In the genomic region with DNA sequence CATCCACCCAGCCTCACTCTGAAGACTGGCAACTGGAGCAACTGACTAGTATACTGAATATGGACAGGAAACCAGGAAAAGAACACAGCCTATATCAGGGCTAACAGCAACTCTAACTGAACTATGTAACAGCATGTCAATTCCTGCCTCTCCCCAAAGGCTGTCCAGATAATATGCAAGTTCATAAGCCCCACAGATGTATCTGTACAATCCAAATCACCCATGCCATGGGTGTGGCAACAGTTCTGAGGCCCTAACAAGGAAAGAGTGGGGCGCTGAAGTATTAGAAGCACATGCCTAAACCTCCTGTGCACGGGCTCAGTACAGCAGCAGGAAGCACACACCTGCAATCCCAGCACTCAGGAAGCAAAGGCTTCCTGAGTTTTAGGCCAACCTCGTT, we compare ENCODE assay signal across 28 mouse cellular contexts. TPM values are rescaled to one million over a fixed set of nuclear protein-coding genes. Genes with fewer than 3 reads are reported as not detected.
DNase-seq lines count a peak whose midpoint lies in the region; ATAC-seq and TF ChIP-seq lines count a peak whose summit lies in the region.
"Had no signal": no experiment of that assay in that cellular context is flagged by ENCODE, and none has a peak within 500 bp of the region (broad histone marks: within the 10 kb centered on the region; RNA-seq: fewer than 3 reads in every experiment).

No protein-coding gene starts in this region.

- ATAC-seq in intestine, postnatal 0 days, result peak; percentile 25; the same call in 1 of the 2 replicates
- no peak for ATAC-seq in intestine, embryonic 16.5 days
- ATAC-seq in liver, embryonic 11.5 days (replicated peaks; ENCODE audit: low FRiP score), result peak; percentile 95
- ATAC-seq in liver, embryonic 15.5 days (ENCODE audit: insufficient read depth), result peak; percentile 90
- peak; percentile 79 for ATAC-seq in megakaryocyte-erythroid progenitor cell, adult 5-6 weeks (replicated peaks; ENCODE audit: low FRiP score, low TSS enrichment, poor library complexity, severe bottlenecking)
- ATAC-seq: forebrain, embryonic 16.5 days; hindbrain, postnatal 0 days; Patski had no signal

- H3K27ac ChIP-seq in intestine, postnatal 0 days (ENCODE audit: low read depth, low read length), result no peak overlapping the region
- no peak overlapping the region for H3K27ac ChIP-seq in intestine, embryonic 16.5 days (ENCODE audit: low read length)
- H3K27ac ChIP-seq in liver, embryonic 11.5 days (ENCODE audit: low read depth, low read length), result peak overlapping the region; percentile 65
- H3K27ac ChIP-seq in liver, embryonic 15.5 days (replicated peaks), result peak overlapping the region; percentile 77
- H3K27ac ChIP-seq in left cerebral cortex, adult 2 months, result no peak overlapping the region
- H3K27ac ChIP-seq: embryonic facial prominence, embryonic 15.5 days; forebrain, embryonic 12.5 days; heart, embryonic 13.5 days; hindbrain, embryonic 12.5 days; hindbrain, postnatal 0 days had no signal

- no peak for DNase-seq in liver, embryonic 11.5 days (ENCODE audit: low spot score)
- no peak for DNase-seq in left cerebral cortex, postnatal 14 days (ENCODE audit: low spot score in 2 of 2)
- no peak for DNase-seq in MN1 (ENCODE audit: low spot score)
- no peak for DNase-seq in left cerebral cortex, adult 2 months (ENCODE audit: extremely low spot score in 1 of 2, low spot score in 2 of 2)
- DNase-seq: adrenal gland, adult 2 months; adrenal gland, postnatal 25 days; cerebellum, adult 11 months; cerebellum, adult 8-10 months; gastrocnemius, postnatal 25 days; heart, postnatal 36 days had no signal

- H3K27me3 ChIP-seq in intestine, postnatal 0 days (replicated peaks; ENCODE audit: control insufficient read depth, insufficient read depth, low read length), result no peaks in the 10 kb centered on the region
- no peaks in the 10 kb centered on the region for H3K27me3 ChIP-seq in intestine, embryonic 16.5 days (replicated peaks; ENCODE audit: control insufficient read depth, insufficient read depth, low read length)
- no peaks in the 10 kb centered on the region for H3K27me3 ChIP-seq in liver, embryonic 11.5 days (replicated peaks; ENCODE audit: control insufficient read depth, insufficient read depth, low read length)
- H3K27me3 ChIP-seq in liver, embryonic 15.5 days, result no peaks in the 10 kb centered on the region
- H3K27me3 ChIP-seq: embryonic facial prominence, embryonic 15.5 days; forebrain, embryonic 12.5 days; heart, embryonic 13.5 days; hindbrain, embryonic 12.5 days; Patski had no signal

- no peaks in the 10 kb centered on the region for H3K9me3 ChIP-seq in intestine, postnatal 0 days (ENCODE audit: control insufficient read depth)
- no peaks in the 10 kb centered on the region for H3K9me3 ChIP-seq in intestine, embryonic 16.5 days (ENCODE audit: control insufficient read depth, low read length)
- no peaks in the 10 kb centered on the region for H3K9me3 ChIP-seq in liver, embryonic 11.5 days (ENCODE audit: control insufficient read depth, low read length)
- H3K9me3 ChIP-seq in liver, embryonic 15.5 days (replicated peaks), result no peaks in the 10 kb centered on the region
- H3K9me3 ChIP-seq: embryonic facial prominence, embryonic 15.5 days; forebrain, embryonic 12.5 days; heart, embryonic 13.5 days; hindbrain, embryonic 12.5 days had no signal

- 69% methylated on average over 3 of the region's 3 CpGs for WGBS in intestine, postnatal 0 days
- WGBS in intestine, embryonic 16.5 days, result 84% methylated on average over 3 of the region's 3 CpGs
- 63% methylated on average over 3 of the region's 3 CpGs for WGBS in liver, embryonic 11.5 days
- WGBS in liver, embryonic 15.5 days (ENCODE audit: insufficient replicate concordance), result 31% methylated on average over 3 of the region's 3 CpGs

- no peak overlapping the region for H3K4me3 ChIP-seq in intestine, postnatal 0 days (ENCODE audit: low read depth, low read length)
- no peak overlapping the region for H3K4me3 ChIP-seq in intestine, embryonic 16.5 days (ENCODE audit: low read length)
- no peak overlapping the region; the same call in 1 of the 2 replicates for H3K4me3 ChIP-seq in liver, embryonic 11.5 days (ENCODE audit: low read depth, low read length)
- peak overlapping the region; percentile 27 for H3K4me3 ChIP-seq in liver, embryonic 15.5 days (replicated peaks)
- H3K4me3 ChIP-seq in left cerebral cortex, adult 2 months, result no peak overlapping the region
- H3K4me3 ChIP-seq: embryonic facial prominence, embryonic 15.5 days; forebrain, embryonic 12.5 days; heart, embryonic 13.5 days; hindbrain, embryonic 12.5 days had no signal

- intact Hi-C loops in left cerebral cortex, postnatal 14 days (cut with DNase I), result no loop called here
- intact Hi-C loops in left cerebral cortex, adult 2 months (cut with DNase I), result no loop called here

- no peak for TF ChIP-seq CTCF in intestine, postnatal 0 days (IDR thresholded peaks at IDR 0.05; ENCODE audit: low read depth)
- no peak for TF ChIP-seq CTCF in left cerebral cortex, adult 2 months (IDR thresholded peaks at IDR 0.05)

- H3K9ac ChIP-seq in intestine, postnatal 0 days (ENCODE audit: low read depth, low read length), result no peak overlapping the region
- H3K9ac ChIP-seq in intestine, embryonic 16.5 days (ENCODE audit: low read depth, low read length), result no peak overlapping the region
- no peak overlapping the region for H3K9ac ChIP-seq in liver, embryonic 11.5 days (ENCODE audit: low read depth, low read length)
- H3K9ac ChIP-seq in liver, embryonic 15.5 days, result peak overlapping the region; percentile 36
- H3K9ac ChIP-seq: embryonic facial prominence, embryonic 15.5 days; forebrain, embryonic 12.5 days; heart, embryonic 13.5 days; hindbrain, embryonic 12.5 days had no signal

- H3K36me3 ChIP-seq in intestine, postnatal 0 days (ENCODE audit: control insufficient read depth, insufficient read depth), result peaks cover 73% of the 10 kb centered on the region
- H3K36me3 ChIP-seq in intestine, embryonic 16.5 days (ENCODE audit: control insufficient read depth, insufficient read depth, low read length), result peaks cover 18% of the 10 kb centered on the region
- H3K36me3 ChIP-seq in liver, embryonic 11.5 days (ENCODE audit: control insufficient read depth, insufficient read depth, low read length), result peaks cover 40% of the 10 kb centered on the region
- H3K36me3 ChIP-seq in liver, embryonic 15.5 days (replicated peaks), result peaks cover 95% of the 10 kb centered on the region

- H3K4me2 ChIP-seq in intestine, postnatal 0 days (replicated peaks; ENCODE audit: low read depth), result no peak overlapping the region
- H3K4me2 ChIP-seq in intestine, embryonic 16.5 days (ENCODE audit: low read depth, low read length), result no peak overlapping the region
- H3K4me2 ChIP-seq in liver, embryonic 11.5 days, result peak overlapping the region; percentile 46
- H3K4me2 ChIP-seq in liver, embryonic 15.5 days, result peak overlapping the region; percentile 58
- H3K4me2 ChIP-seq: embryonic facial prominence, embryonic 15.5 days; forebrain, embryonic 12.5 days; heart, embryonic 13.5 days; hindbrain, embryonic 12.5 days had no signal

- H3K4me1 ChIP-seq in intestine, postnatal 0 days (replicated peaks; ENCODE audit: control insufficient read depth, insufficient read depth, low read length), result no peaks in the 10 kb centered on the region
- H3K4me1 ChIP-seq in intestine, embryonic 16.5 days (ENCODE audit: control insufficient read depth, insufficient read depth, low read length), result no peaks in the 10 kb centered on the region
- peaks cover 11% of the 10 kb centered on the region for H3K4me1 ChIP-seq in liver, embryonic 11.5 days (replicated peaks; ENCODE audit: control insufficient read depth, insufficient read depth, low read length)
- H3K4me1 ChIP-seq in liver, embryonic 15.5 days (replicated peaks), result peaks cover 31% of the 10 kb centered on the region
- H3K4me1 ChIP-seq: embryonic facial prominence, embryonic 15.5 days; hindbrain, embryonic 12.5 days had no signal

RNA-seq across cellular contexts. Expression of a gene that starts 10.2 kb away (rescaled TPM):
- 0.39 and 0.51 TPM in 2 replicates for polyA plus RNA-seq in intestine, postnatal 0 days (2015; fragmentation: Nextera tagmentation; extraction: Ambion mirVana)
- polyA plus RNA-seq in intestine, embryonic 16.5 days (2015; fragmentation: Nextera tagmentation; extraction: Ambion mirVana), result 0.81 and 1.0 TPM in 2 replicates
- 1.2 TPM in 2 replicates for polyA plus RNA-seq in liver, embryonic 11.5 days (2014; fragmentation: Nextera tagmentation; extraction: Ambion mirVana)
- 0.21 and 0.41 TPM in 2 replicates for polyA plus RNA-seq in liver, embryonic 15.5 days (2015; fragmentation: Nextera tagmentation; extraction: Ambion mirVana)
- 1.4 and 3.0 TPM in 2 replicates for total RNA-seq in megakaryocyte-erythroid progenitor cell, adult 5-6 weeks (2014; fragmentation: Nextera tagmentation)
- 2.9 and 5.0 TPM in 2 replicates for total RNA-seq in megakaryocyte-erythroid progenitor cell, adult 5-6 weeks (2017)
- total RNA-seq in left cerebral cortex, postnatal 14 days (2021), result 1 to 10 TPM; 7.4 to 9.0 TPM
- total RNA-seq in left cerebral cortex, adult 2 months (2021), result 10 to 100 TPM; 12.1 to 14.9 TPM

RNA-seq across cellular contexts. Expression of a gene that starts 10.2 kb away (rescaled TPM):
- not detected in 2 replicates for polyA plus RNA-seq in intestine, postnatal 0 days (2015; fragmentation: Nextera tagmentation; extraction: Ambion mirVana)
- polyA plus RNA-seq in intestine, embryonic 16.5 days (2015; fragmentation: Nextera tagmentation; extraction: Ambion mirVana), result not detected in 2 replicates
- polyA plus RNA-seq in liver, embryonic 11.5 days (2014; fragmentation: Nextera tagmentation; extraction: Ambion mirVana), result not detected in 2 replicates
- polyA plus RNA-seq in liver, embryonic 15.5 days (2015; fragmentation: Nextera tagmentation; extraction: Ambion mirVana), result not detected in 2 replicates
- total RNA-seq in megakaryocyte-erythroid progenitor cell, adult 5-6 weeks (2014; fragmentation: Nextera tagmentation), result not detected in 2 replicates
- not detected in 2 replicates for total RNA-seq in megakaryocyte-erythroid progenitor cell, adult 5-6 weeks (2017)
- not detected for total RNA-seq in left cerebral cortex, postnatal 14 days (2021)
- total RNA-seq in left cerebral cortex, adult 2 months (2021), result under 1 TPM in 1 of 2 experiments, not detected in 1; 0.98 TPM
- total RNA-seq: adrenal gland, adult 2 months; adrenal gland, postnatal 25 days; common myeloid progenitor, adult 5-6 weeks; gastrocnemius, adult 18-20 months; gastrocnemius, postnatal 25 days; granulocyte monocyte progenitor cell, adult 5-6 weeks; heart, postnatal 36 days; hindbrain, postnatal 0 days; MEL had no signal
- polyA plus RNA-seq: adrenal gland, adult 2 months; C2C12; embryonic facial prominence, embryonic 11.5 days; embryonic facial prominence, embryonic 15.5 days; forebrain, embryonic 12.5 days; forebrain, embryonic 16.5 days; heart, embryonic 13.5 days; heart, postnatal 0 days; hindbrain, embryonic 12.5 days; hindbrain, postnatal 0 days had no signal

RNA-seq across cellular contexts. Expression of a gene that starts 10.6 kb away (rescaled TPM):
- 36.7 and 36.9 TPM in 2 replicates for polyA plus RNA-seq in intestine, postnatal 0 days (2015; fragmentation: Nextera tagmentation; extraction: Ambion mirVana)
- 47.3 and 48.0 TPM in 2 replicates for polyA plus RNA-seq in intestine, embryonic 16.5 days (2015; fragmentation: Nextera tagmentation; extraction: Ambion mirVana)
- 59.8 and 65.3 TPM in 2 replicates for polyA plus RNA-seq in liver, embryonic 11.5 days (2014; fragmentation: Nextera tagmentation; extraction: Ambion mirVana)
- 22.9 and 30.0 TPM in 2 replicates for polyA plus RNA-seq in liver, embryonic 15.5 days (2015; fragmentation: Nextera tagmentation; extraction: Ambion mirVana)
- 135 and 143 TPM in 2 replicates for total RNA-seq in megakaryocyte-erythroid progenitor cell, adult 5-6 weeks (2014; fragmentation: Nextera tagmentation)
- total RNA-seq in megakaryocyte-erythroid progenitor cell, adult 5-6 weeks (2017), result 120 and 186 TPM in 2 replicates
- total RNA-seq in left cerebral cortex, postnatal 14 days (2021), result 10 to 100 TPM; 78.9 to 82.4 TPM
- 10 to 100 TPM; 60.1 to 75.3 TPM for total RNA-seq in left cerebral cortex, adult 2 months (2021)

RNA-seq across cellular contexts. Expression of a gene that starts 31.9 kb away (rescaled TPM):
- 0.04 TPM in 1 of 2 replicates, not detected in the other for polyA plus RNA-seq in intestine, postnatal 0 days (2015; fragmentation: Nextera tagmentation; extraction: Ambion mirVana)
- polyA plus RNA-seq in intestine, embryonic 16.5 days (2015; fragmentation: Nextera tagmentation; extraction: Ambion mirVana), result not detected in 2 replicates
- polyA plus RNA-seq in liver, embryonic 11.5 days (2014; fragmentation: Nextera tagmentation; extraction: Ambion mirVana), result not detected in 2 replicates
- polyA plus RNA-seq in liver, embryonic 15.5 days (2015; fragmentation: Nextera tagmentation; extraction: Ambion mirVana), result not detected in 2 replicates
- 0.39 TPM in 1 of 2 replicates, not detected in the other for total RNA-seq in megakaryocyte-erythroid progenitor cell, adult 5-6 weeks (2014; fragmentation: Nextera tagmentation)
- not detected in 2 replicates for total RNA-seq in megakaryocyte-erythroid progenitor cell, adult 5-6 weeks (2017)
- not detected for total RNA-seq in left cerebral cortex, postnatal 14 days (2021)
- under 1 TPM in 1 of 2 experiments, not detected in 1; 0.12 TPM for total RNA-seq in left cerebral cortex, adult 2 months (2021)
- total RNA-seq: adrenal gland, adult 2 months; adrenal gland, postnatal 25 days; gastrocnemius, adult 18-20 months; gastrocnemius, postnatal 25 days; heart, postnatal 36 days; hindbrain, postnatal 0 days; MEL had no signal
- polyA plus RNA-seq: adrenal gland, adult 2 months; C2C12; embryonic facial prominence, embryonic 11.5 days; embryonic facial prominence, embryonic 15.5 days; hindbrain, embryonic 12.5 days; hindbrain, postnatal 0 days had no signal

RNA-seq across cellular contexts. Expression of a gene that starts 58.5 kb away (rescaled TPM):
- 179 and 181 TPM in 2 replicates for polyA plus RNA-seq in intestine, postnatal 0 days (2015; fragmentation: Nextera tagmentation; extraction: Ambion mirVana)
- polyA plus RNA-seq in intestine, embryonic 16.5 days (2015; fragmentation: Nextera tagmentation; extraction: Ambion mirVana), result 236 TPM in 2 replicates
- polyA plus RNA-seq in liver, embryonic 11.5 days (2014; fragmentation: Nextera tagmentation; extraction: Ambion mirVana), result 88.7 and 97.3 TPM in 2 replicates
- polyA plus RNA-seq in liver, embryonic 15.5 days (2015; fragmentation: Nextera tagmentation; extraction: Ambion mirVana), result 181 and 210 TPM in 2 replicates
- 98.2 and 116 TPM in 2 replicates for total RNA-seq in megakaryocyte-erythroid progenitor cell, adult 5-6 weeks (2014; fragmentation: Nextera tagmentation)
- total RNA-seq in megakaryocyte-erythroid progenitor cell, adult 5-6 weeks (2017), result 189 and 268 TPM in 2 replicates
- 10 to 100 TPM; 77.4 to 87.7 TPM for total RNA-seq in left cerebral cortex, postnatal 14 days (2021)
- 100 to 1,000 TPM; 111 to 120 TPM for total RNA-seq in left cerebral cortex, adult 2 months (2021)

Comparison
In these comparisons a context has a peak if more than half of its experiments do, and no peak if none do; other contexts are left out.
1. H3K27ac ChIP-seq: peak in liver, embryonic 11.5 days (single experiment) and liver, embryonic 15.5 days (single experiment); none in intestine, postnatal 0 days (single experiment), intestine, embryonic 16.5 days (single experiment) and left cerebral cortex, adult 2 months (single experiment).
2. H3K4me2 ChIP-seq: peak in liver, embryonic 11.5 days (single experiment) and liver, embryonic 15.5 days (single experiment); none in intestine, postnatal 0 days (single experiment) and intestine, embryonic 16.5 days (single experiment).